Mouse (Mus musculus) liver, embryonic 11.5 days (tissue): Measurements from ENCODE around the gene Lmx1b. TPM values are rescaled to one million over a fixed set of nuclear protein-coding genes. Genes with fewer than 3 reads are reported as not detected.

ENCODE experiments used
- ATAC-seq: fragments of 200-750 bp; cut with Nextera tagmentation; replicated peaks from 2 replicates; pipeline ENCODE4 v1.8.0; 2017; ENCODE audit warnings: moderate number of reproducible peaks, mild to moderate bottlenecking, moderate TSS enrichment, moderate library complexity; ENCODE audit not compliant: low FRiP score
- DNase-seq: peaks from one replicate; pipeline ENCODE4 v3.0.0-alpha.2; 2017; ENCODE audit warnings: low spot score
- H3K27ac ChIP-seq: fragments of 300-500 bp; sonication (generic); 2 replicates; pipeline ENCODE4 v1.5.1; 2014; ENCODE audit warnings: mild to moderate bottlenecking, low read depth, low read length, control low read depth
- H3K27me3 ChIP-seq: fragments of 300-500 bp; sonication (generic); replicated peaks from 2 replicates; pipeline ENCODE4 v1.6.1; 2014; ENCODE audit warnings: low read length, mixed read lengths; ENCODE audit not compliant: control insufficient read depth, insufficient read depth
- H3K36me3 ChIP-seq: fragments of 300-500 bp; sonication (generic); 2 replicates; pipeline ENCODE4 v1.6.1; 2014; ENCODE audit warnings: mild to moderate bottlenecking, low read length, moderate library complexity, mixed read lengths; ENCODE audit not compliant: control insufficient read depth, insufficient read depth
- H3K4me1 ChIP-seq: fragments of 300-500 bp; sonication (generic); replicated peaks from 2 replicates; pipeline ENCODE4 v1.6.1; 2014; ENCODE audit warnings: low read length, mixed read lengths; ENCODE audit not compliant: control insufficient read depth, insufficient read depth
- H3K4me2 ChIP-seq: fragments of 300-500 bp; sonication (generic); 2 replicates; pipeline ENCODE4 v1.6.1; 2014; ENCODE audit warnings: mild to moderate bottlenecking, control low read depth, moderate library complexity
- H3K4me3 ChIP-seq: fragments of 300-500 bp; sonication (generic); 2 replicates; pipeline ENCODE4 v1.5.1; 2014; ENCODE audit warnings: low read depth, low read length, control low read depth
- H3K9ac ChIP-seq: fragments of 300-500 bp; sonication (generic); 2 replicates; pipeline ENCODE4 v1.6.1; 2014; ENCODE audit warnings: low read depth, low read length, control low read depth
- H3K9me3 ChIP-seq: fragments of 300-500 bp; sonication (generic); 2 replicates; pipeline ENCODE4 v1.6.1; 2016; ENCODE audit warnings: low read length, inconsistent platforms, mixed read lengths; ENCODE audit not compliant: control insufficient read depth
- WGBS: fragments of 180-500 bp; shearing (Covaris S2); extraction: QIAGEN DNeasy Blood & Tissue Kit; methylation state at CpG from one replicate; pipeline ENCODE4 v1.1.7; 2014; 5-methylcytosine and 5-hydroxymethylcytosine counted together
- polyA plus RNA-seq: library from polyadenylated mRNA; unstranded; fragments of >200 nt; fragmentation: Nextera tagmentation; extraction: Ambion mirVana; gene quantifications from 2 replicates; pipeline ENCODE4 v1.2.1, GENCODE M21; 2014

Gene Lmx1b
- polyA plus RNA-seq, 1 experiment from 2014 or later: 0.14 TPM

GRCm38 (mm10) chr2:33626262-33627057, 13.9 kb downstream of the Lmx1b start:
- WGBS: 31% methylated on average over 16 of the region's 16 CpGs
- Histone ChIP-seq H3K36me3 (no peaks in the 10 kb centered on the region), H3K27ac (no peak overlapping the region), H3K4me2 (no peak overlapping the region), H3K4me1 (no peaks in the 10 kb centered on the region; the same call in 1 of the 2 replicates), H3K27me3 (peaks cover 78% of the 10 kb centered on the region), H3K9me3 (no peaks in the 10 kb centered on the region), H3K4me3 (no peak overlapping the region), H3K9ac (no peak overlapping the region)
- ATAC-seq (no peak), DNase-seq (no peak)

GRCm38 (mm10) chr2:33617670-33618069, 22.6 kb downstream of the Lmx1b start:
- Histone ChIP-seq H3K27me3 (peaks cover 69% of the 10 kb centered on the region), H3K9ac (no peak overlapping the region), H3K27ac (no peak overlapping the region), H3K9me3 (no peaks in the 10 kb centered on the region), H3K4me2 (no peak overlapping the region), H3K36me3 (no peaks in the 10 kb centered on the region), H3K4me3 (no peak overlapping the region), H3K4me1 (no peaks in the 10 kb centered on the region)
- ATAC-seq (no peak), DNase-seq (no peak)
- WGBS: 79% methylated on average over 9 of the region's 9 CpGs

DNA sequence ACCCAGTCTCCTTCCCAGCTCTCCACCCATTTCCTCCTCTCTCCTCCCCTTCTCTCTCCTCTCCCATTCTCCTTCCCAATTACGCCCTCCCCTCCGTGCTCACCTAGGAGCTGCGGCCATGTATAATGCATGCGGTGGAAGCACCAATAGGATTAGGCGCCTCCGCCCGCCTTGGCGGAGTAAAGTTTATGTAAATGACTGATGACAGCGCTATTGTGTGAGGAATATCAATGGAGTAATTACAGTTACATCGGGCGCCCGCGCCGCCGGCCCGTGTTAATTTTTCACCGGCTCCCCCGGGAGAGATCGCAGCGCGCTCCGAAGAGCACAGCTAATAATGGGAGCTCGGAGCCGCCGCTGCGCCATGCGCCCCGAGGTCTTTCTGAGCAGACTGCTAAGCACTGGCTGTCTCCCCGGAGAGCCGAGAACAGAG, 23.9 kb downstream of the Lmx1b start:
- H3K36me3 ChIP-seq: no peaks in the 10 kb centered on the region
- H3K4me1 ChIP-seq: no peaks in the 10 kb centered on the region
- H3K4me2 ChIP-seq: peak overlapping the region; percentile 62
- H3K27me3 ChIP-seq: peaks cover 67% of the 10 kb centered on the region
- H3K9ac ChIP-seq: no peak overlapping the region
- H3K4me3 ChIP-seq: peak overlapping the region; percentile 39
- H3K27ac ChIP-seq: no peak overlapping the region
- ATAC-seq: no peak
- WGBS: 2% methylated on average over 30 of the region's 30 CpGs
- no peak for DNase-seq
- H3K9me3 ChIP-seq: no peaks in the 10 kb centered on the region

DNA sequence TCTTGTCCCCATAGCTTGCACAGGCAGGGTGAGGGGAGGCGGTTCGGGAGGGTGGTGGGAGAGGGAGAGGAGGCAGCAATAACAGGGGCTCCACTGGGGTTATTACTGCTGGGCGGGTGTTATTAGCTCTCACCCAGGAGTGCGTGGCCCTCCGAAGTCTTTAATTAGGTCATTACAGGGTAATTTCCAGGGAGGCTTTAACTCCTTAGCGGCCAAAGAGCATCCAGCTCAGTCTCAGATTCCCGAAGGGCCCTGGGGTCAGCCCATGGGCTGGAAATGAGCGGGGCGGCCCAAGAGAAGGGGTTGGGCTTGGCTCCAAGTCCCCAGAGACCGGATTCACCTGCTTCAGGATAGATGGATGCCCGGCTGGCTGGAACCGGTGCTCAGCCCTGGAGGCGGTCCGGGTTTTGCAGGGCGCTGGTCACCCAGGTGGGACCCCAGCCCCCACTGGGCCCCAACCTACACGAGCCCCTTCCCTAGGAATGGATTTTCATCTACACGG, 24.4 kb downstream of the Lmx1b start:
- H3K27ac ChIP-seq: no peak overlapping the region
- H3K4me2 ChIP-seq: peak overlapping the region; percentile 62
- H3K9me3 ChIP-seq: no peaks in the 10 kb centered on the region
- H3K4me1 ChIP-seq: no peaks in the 10 kb centered on the region
- H3K27me3 ChIP-seq: peaks cover 72% of the 10 kb centered on the region
- H3K4me3 ChIP-seq: peak overlapping the region; percentile 39
- 10% methylated on average over 17 of the region's 17 CpGs for WGBS
- DNase-seq (no peak), ATAC-seq (no peak)
- H3K9ac ChIP-seq: no peak overlapping the region
- H3K36me3 ChIP-seq: no peaks in the 10 kb centered on the region

GRCm38 (mm10) chr2:33605487-33606256, 34.6 kb downstream of the Lmx1b start:
- H3K4me1 ChIP-seq: 0 out of 2 replicates have a peak, but pooled peaks cover 4% of the 10 kb centered on the region
- H3K27me3 ChIP-seq: peaks cover 55% of the 10 kb centered on the region
- H3K4me2 ChIP-seq: no peak overlapping the region
- H3K36me3 ChIP-seq: no peaks in the 10 kb centered on the region
- 18% methylated on average over 18 of the region's 18 CpGs for WGBS
- H3K9ac ChIP-seq: no peak overlapping the region
- ATAC-seq (no peak), DNase-seq (no peak)
- no peak overlapping the region for H3K27ac ChIP-seq
- H3K4me3 ChIP-seq: no peak overlapping the region
- H3K9me3 ChIP-seq: no peaks in the 10 kb centered on the region

DNA sequence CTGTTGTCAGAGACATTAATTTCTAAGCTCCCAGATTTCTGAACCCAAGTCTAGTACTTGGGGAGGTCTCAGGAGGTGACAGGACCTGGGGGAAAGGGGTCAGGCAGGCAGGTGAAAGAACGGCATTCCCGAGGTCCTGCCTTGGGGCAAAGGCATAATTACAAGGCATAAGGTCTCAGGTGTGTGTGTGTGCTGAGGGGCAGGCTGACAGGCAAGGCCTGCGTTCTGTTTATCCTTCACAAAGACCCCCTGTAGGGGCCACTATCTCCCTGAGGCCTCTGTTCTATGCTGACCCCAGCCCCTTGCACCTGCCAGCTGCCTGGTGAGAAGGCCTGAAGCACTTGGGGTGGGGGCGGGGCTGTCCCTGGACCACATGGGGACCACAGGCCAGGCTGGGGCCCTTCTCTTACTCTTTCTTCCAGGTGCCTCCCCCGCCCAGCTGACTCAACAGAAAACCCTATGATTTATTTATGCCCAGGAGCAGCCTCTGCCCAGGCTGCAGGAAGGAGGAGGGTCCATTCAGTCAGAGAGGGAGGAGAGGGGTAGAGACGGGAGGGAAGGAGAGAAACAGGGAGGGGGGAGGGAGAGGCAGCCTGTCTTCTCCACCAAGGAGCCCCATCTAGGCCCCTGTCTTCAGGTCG, 35.3 kb downstream of the Lmx1b start:
- Histone ChIP-seq H3K4me1 (0 out of 2 replicates have a peak, but pooled peaks cover 4% of the 10 kb centered on the region), H3K27ac (no peak overlapping the region), H3K9me3 (no peaks in the 10 kb centered on the region), H3K9ac (no peak overlapping the region), H3K36me3 (no peaks in the 10 kb centered on the region), H3K4me2 (no peak overlapping the region), H3K27me3 (peaks cover 52% of the 10 kb centered on the region), H3K4me3 (no peak overlapping the region)
- WGBS: 12% methylated on average over 7 of the region's 7 CpGs
- ATAC-seq: no peak
- no peak for DNase-seq

- Histone ChIP-seq H3K9ac (no peak overlapping the region), H3K4me3 (no peak overlapping the region), H3K9me3 (no peaks in the 10 kb centered on the region), H3K27me3 (peaks cover 25% of the 10 kb centered on the region), H3K4me2 (no peak overlapping the region), H3K4me1 (0 out of 2 replicates have a peak, but pooled peaks cover 4% of the 10 kb centered on the region), H3K36me3 (no peaks in the 10 kb centered on the region), H3K27ac (no peak overlapping the region)
- 51% methylated on average over 6 of the region's 6 CpGs for WGBS
- no peak for ATAC-seq
- DNase-seq: no peak
These were observed 39.8 kb downstream of the Lmx1b start for GRCm38 (mm10) chr2:33600520-33600919.

DNA sequence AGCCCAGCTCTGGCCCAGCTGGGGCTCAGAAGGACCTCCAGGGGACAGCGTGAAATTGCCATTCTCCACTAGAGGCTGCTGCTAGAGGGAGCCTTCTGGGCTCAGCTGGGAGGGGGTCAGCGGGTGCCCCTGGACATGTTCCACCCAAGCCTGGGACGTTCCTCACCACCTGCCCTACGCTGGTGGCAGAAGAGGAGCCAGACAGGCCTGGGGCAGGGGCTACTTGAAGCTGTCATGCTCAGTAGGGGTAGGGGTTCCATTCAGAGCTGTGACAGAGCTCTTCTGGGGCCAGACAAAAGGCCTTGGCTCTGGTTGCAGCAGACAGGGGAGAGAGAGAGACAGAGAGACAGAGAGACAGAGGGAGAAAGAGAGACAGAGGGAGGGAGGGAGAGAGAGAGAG, 42.9 kb downstream of the Lmx1b start:
- DNase-seq (no peak), ATAC-seq (no peak)
- Histone ChIP-seq H3K36me3 (no peaks in the 10 kb centered on the region), H3K4me3 (no peak overlapping the region), H3K9ac (no peak overlapping the region), H3K27me3 (peaks cover 6% of the 10 kb centered on the region), H3K27ac (no peak overlapping the region), H3K4me1 (peaks cover 8% of the 10 kb centered on the region), H3K4me2 (no peak overlapping the region), H3K9me3 (no peaks in the 10 kb centered on the region)
- WGBS: 57% methylated on average over 4 of the region's 4 CpGs
